Mouse (Mus musculus) c-Kit-positive CD71-positive TER-119-negative erythroid progenitor cells, embryonic 14.5 days (primary cell): ENCODE data around the gene Clec4a1.

ENCODE experiments used
- DNase-seq: peaks from one replicate; pipeline ENCODE4 v3.0.0-alpha.2; 2013; ENCODE audit warnings: low read depth

Clec4a1 gene

DNA sequence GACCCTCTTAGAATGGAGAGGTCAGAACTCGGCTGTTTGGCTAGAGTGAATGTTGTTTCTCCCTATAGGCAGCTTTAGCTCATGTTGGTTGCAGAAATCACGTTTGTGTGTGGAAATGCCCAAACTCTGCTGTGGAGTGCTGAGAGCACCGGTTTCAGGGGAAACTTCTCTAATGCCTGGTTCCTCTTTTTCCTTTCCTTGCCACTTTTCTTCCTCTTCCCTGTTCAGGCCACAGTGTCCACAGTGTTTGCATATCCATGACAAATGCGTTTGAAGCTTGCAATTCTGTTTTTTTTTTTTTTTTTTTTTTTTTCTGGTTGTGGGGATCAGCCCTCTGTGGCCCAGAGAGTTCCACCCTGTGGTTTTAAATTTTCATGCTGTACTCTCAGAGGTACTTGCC, at the start of gene Clec4a1:
TSS of gene Clec4a1 (plus strand) at position 398 of the 400 bp plus-strand sequence.
- DNase-seq: no peak

DNA sequence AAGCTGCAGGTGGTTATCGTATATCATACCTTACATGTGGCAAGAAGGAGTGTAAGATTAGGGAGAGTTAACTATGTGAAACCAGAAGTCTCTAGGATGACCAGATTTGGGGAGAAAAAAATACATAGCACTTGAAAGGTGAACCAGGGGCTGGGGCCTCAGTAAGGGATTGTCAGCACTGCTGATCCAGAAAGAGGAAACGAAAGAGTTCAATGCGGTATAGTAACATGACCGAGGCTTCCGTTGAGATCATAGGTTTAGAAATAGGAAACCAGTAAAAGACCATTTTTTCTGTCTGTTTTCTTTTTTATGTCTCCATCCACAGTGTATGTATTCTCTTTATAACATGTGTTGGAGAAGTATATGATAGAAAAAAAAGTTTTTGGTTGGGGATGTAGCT, 48.8 kb upstream of the Clec4a1 start:
- no peak for DNase-seq

DNA sequence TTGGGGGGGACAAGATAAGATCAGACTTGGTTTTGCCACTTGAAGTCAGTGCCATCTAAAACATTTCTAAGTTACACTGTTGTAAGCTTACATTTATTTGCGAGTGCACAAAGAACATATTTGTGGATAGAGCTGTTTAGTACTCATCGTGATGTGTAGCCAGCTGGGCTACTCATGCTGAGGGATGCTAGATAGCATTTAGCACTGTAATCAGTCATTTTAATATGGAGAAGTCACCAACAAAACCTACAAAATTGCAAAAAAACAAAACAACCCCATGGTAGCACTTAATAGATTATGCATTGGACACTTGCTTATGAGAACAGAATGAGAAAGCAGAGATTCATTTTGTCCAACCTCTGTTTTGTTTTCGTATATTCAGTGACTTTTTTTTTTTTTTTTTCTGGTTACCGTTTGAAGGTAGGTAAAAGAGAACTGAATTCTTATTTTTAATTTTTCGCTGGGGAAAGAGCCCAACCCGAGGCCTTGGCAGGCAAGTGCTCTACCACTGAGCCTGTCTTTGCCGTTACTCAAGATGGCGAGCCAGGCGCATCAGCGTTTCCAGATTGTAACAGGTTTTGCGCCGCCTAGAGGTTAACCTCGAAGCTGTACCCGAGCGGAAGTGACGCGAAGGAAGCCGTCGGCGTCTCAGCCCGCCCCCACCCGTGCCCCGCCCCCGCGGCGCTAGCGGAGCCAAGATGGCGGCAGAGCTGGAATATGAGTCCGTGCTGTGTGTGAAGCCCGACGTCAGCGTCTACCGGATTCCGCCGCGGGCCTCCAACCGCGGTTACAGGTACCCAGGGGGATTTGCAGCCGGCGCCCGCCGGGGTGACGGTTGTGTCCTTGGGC, 47.6 kb upstream of the Clec4a1 start, which contains the start of gene Necap1:
TSS of gene Necap1 (plus strand) at position 604 of the 849 bp plus-strand sequence.
- peak; percentile 94 for DNase-seq

DNA sequence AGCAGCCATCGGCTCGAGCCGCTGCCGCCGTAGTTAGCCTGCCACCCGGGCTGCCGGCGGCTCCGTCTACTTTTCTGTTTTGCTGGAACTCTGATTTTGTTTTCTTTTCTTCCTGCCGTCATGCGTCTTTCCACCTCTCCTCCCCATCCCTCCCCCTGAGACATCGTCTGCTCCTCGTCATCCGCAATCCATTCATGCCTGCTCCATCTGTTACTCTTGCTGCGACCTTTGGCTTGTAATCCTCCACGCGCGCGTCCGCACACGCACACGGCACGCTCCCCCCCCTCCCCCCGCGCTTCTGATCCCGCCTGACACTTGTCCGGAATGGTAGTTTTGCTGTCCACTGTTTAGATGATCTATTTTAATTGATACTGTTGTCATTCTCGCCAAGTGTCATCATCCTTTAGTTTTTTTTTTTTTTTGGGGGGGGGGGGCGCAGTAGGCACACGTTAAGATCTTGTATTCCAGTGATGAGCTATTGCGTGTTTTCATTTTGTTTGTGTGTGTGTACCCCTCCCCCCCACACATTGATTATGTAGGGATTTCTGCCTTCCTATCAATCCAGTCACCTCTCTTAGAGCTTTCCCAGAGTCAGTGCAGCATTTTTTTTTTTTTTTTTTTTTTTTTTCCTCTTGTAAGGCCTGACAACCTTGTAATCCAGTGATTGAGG, 46.8 kb upstream of the Clec4a1 start:
- no peak for DNase-seq

DNA sequence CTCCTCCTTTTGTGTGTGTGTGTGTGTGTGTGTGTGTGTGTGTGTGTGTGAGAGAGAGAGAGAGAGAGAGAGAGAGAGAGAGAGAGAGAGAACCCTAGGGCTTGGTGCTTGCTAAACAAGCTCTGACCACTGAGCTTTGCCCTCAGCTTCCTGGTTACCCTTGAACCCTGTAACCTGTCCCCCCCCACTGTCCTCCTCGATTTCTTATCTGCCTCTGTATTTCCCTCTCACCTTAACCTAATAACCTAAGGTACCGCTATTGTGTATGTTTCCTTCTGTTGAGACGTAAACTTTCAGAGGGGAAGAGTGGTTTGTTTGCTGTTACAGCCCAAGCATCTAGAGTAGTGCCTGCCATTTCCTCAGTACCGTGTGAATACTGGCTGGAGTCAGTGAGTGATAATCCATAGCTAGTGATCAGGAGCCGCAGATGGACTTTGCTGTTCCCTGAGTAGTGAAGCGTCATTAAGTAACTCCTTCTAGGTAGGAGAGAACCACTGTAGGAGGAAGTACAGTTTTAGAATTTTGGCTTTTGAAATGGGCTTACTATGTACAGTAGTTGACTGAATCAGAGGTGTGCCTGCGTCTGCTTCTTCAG, 42.4 kb upstream of the Clec4a1 start:
- no peak for DNase-seq

GRCm38 (mm10) chr6:122879781-122880505, 41.7 kb upstream of the Clec4a1 start:
- DNase-seq: no peak

DNA sequence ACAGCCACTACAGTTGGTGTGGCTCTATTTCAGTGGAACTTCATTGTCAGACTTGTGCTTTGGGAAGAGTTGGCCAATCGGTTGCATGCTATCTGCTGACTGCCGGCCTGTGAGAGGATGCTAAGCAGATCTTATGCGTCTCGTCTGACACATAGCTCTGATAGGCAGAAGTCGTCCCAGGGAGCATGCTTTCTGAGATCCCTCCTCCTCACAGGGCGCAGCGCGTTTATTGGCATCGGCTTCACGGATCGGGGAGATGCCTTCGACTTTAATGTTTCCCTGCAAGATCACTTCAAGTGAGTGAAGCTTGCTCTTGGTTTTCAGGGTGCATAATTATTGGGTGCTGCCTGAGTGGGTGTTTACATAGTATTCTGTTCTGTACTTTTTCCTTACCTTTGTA, 40.4 kb upstream of the Clec4a1 start:
- DNase-seq: no peak

DNA sequence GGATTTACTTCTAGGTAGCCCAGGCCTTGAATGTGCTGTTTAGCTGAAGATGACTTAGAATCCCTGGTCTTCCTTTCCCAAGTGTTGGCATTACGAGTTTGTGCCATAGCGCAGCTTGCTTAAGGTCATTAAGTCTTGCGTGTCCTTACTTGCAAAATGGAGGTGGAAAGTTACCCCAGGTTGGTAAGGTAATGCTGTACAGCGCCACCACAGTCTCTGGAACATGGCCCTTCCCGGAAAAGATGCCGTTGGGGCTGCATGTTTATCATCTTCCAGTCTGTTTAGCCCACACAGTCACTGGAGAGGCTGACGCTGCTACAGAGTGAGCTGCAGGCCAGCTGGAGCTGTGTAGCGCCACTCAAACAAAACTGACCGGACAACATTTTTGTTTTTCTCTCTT, 38.0 kb upstream of the Clec4a1 start:
- DNase-seq: no peak

DNA sequence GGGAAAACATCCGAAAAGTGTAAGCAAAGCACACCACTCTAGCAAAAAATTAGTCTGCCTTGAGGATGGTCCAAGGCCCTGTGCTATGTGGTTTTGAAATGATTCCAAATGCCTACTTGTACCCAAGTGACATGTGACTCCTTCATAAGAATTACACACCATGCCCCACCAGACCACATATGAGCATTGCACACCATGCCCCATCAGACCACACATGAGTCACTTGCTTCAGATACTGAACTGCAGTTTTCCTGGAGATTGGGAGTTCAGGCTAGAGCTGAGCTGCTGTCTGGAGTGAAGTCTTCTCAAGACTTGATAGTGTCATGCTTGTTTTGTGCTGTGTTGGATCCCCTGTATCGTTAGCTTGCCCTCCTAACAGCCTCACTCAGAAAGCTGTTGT, 32.0 kb upstream of the Clec4a1 start:
- DNase-seq: no peak

GRCm38 (mm10) chr6:122892442-122893049, 29.1 kb upstream of the Clec4a1 start:
- peak; percentile 53 for DNase-seq

GRCm38 (mm10) chr6:122919922-122920321, 1.7 kb upstream of the Clec4a1 start:
- no peak for DNase-seq

DNA sequence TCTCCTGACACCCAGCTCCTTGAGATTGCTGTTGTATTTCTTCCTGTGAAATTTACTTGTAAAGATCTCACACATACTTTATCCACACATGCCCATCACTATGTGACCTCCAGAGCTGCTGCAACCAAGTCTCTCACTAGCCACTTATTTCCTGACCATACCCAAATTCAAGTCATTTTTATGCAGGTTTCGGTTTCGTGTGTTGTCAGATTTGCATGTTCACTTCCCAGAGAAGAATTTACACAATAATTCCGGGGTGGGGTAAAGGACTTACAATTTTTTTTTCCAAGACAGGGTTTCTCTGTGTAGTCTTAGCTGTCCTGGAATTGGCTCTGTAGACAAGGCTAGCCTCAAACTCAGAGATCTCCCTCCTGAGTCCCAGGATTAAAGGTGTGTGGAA, 13.2 kb downstream of the Clec4a1 start:
- DNase-seq: no peak

DNA sequence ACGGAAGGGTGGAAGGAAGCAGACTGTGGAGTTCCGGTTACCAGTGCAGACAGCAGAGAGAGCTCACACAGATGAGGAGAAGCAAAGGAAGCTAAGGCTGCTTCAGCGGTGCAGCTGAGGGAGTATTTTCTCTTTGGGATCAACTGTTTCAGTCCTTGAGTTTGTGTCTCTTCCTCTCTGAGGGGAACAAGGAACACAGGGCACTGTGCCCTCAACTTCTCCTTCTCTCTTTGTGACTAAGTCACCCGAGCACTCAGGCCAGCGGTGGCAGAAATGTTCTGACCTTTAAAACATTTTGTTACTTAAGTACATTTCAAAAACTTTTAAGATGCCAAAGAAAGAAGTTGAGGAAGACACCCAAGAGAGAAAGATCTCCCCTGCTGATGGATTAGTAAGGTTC, 18.0 kb downstream of the Clec4a1 start:
- no peak for DNase-seq

- DNase-seq: no peak
These were observed 25.1 kb downstream of the Clec4a1 start for GRCm38 (mm10) chr6:122946760-122947159.

DNA sequence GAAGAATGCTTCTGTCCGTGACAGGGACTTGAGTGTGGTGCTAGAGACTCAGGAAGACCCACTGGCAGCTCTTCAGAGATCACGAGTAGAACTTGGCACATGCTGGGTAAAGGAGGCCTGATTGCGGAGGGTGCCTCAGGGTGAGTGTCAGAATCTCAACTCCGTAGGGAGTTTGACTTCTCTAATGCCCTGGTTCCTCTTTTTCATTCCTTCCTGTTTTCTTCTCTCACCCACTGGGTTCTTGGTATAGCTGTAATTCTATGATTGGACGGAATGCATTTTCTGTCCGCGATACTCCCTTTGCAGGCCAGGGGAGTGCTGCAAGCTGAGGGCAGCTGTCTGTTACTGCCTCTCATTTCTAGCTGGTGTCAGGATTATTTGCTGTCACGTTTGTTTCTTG, 30.8 kb downstream of the Clec4a1 start, which contains the start of gene Clec4a3:
TSS of gene Clec4a3 (plus strand) at position 115 of the 400 bp plus-strand sequence.
- no peak for DNase-seq

DNA sequence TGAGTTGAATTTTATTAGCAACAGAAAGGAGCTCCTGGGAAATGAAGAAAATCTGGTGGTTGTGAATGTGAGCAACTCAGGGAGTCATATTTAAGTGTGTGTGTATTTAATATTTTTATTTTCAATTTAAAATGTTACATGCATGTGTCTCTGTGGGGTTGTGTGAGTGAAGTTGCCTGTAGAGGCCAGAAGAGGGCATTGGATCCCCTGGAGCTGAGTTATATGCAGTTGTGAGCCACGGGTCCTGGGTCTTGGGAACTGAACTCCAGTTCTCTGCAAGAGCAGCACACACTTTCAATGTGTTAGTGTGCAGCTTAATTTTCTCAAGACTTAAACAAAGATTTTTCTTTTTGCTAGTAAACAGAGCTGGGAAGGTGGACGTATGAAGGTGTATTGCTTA, 42.9 kb downstream of the Clec4a1 start:
- DNase-seq: no peak

GRCm38 (mm10) chr6:122969048-122969447, 47.4 kb downstream of the Clec4a1 start:
- DNase-seq: no peak
